Mouse (Mus musculus): ENCODE results near the gene Nr6a1. TPM values are rescaled to one million over a fixed set of nuclear protein-coding genes. Genes with fewer than 3 reads are reported as not detected.
A peak's percentile ranks its signal among the peaks of the same experiment; 100 is the strongest.

The Nr6a1 gene
- polyA plus RNA-seq, 1 experiment from 2014 or later: 1.6 TPM

DNA sequence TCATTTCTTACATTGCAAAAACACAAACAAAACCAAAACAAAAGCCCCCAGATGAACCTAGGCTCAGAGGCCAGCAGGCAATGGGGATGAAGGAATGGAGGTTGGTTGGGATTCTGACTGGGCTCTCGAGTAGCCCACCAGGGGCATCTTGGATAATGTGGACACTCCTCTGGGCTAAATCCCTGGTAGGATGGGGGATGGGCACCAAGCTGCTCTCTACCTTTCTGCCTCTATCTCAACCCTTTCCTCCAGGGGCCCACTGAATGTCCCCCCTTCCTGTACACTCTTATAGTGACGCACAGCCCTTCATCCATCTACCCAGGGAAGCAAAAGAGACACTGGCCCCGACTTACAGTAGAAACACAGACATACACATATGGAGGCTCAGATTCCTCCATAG is 213.9 kb downstream of the Nr6a1 start:
- no peak overlapping the region for H3K27ac ChIP-seq
- 65% methylated on average over 3 of the region's 3 CpGs for WGBS
- H3K4me2 ChIP-seq: no peak overlapping the region
- peaks cover 49% of the 10 kb centered on the region for H3K27me3 ChIP-seq (replicated peaks)
- H3K4me3 ChIP-seq: no peak overlapping the region
- no peaks in the 10 kb centered on the region for H3K9me3 ChIP-seq
- peaks cover 20% of the 10 kb centered on the region for H3K4me1 ChIP-seq
- H3K36me3 ChIP-seq (replicated peaks): no peaks in the 10 kb centered on the region
- no peak for ATAC-seq (replicated peaks)
- H3K9ac ChIP-seq: no peak overlapping the region

DNA sequence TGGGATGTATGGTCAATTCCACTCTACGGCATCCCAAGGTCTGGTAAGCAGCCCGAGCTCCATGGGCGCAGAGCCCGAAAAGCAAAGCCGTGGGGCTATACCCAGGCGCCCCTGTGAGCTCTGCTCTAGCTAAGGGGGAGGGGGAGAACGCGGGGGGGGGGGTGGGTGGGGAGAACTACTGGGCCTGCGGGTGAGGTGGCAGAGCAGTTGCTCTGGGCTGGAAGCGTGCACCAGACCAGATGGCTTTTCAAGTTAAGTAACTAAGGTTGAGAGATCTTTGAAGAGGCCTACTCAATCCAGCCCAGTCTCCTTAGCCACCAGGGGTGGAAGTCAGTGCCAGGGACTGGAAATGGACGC is 214.7 kb downstream of the Nr6a1 start:
- Histone ChIP-seq H3K4me2 (no peak overlapping the region), H3K36me3 (replicated peaks) (no peaks in the 10 kb centered on the region), H3K27ac (no peak overlapping the region), H3K4me3 (no peak overlapping the region), H3K9ac (no peak overlapping the region), H3K27me3 (replicated peaks) (peaks cover 57% of the 10 kb centered on the region), H3K4me1 (peaks cover 20% of the 10 kb centered on the region), H3K9me3 (no peaks in the 10 kb centered on the region)
- WGBS: 31% methylated on average over 11 of the region's 11 CpGs
- ATAC-seq (replicated peaks): no peak

DNA sequence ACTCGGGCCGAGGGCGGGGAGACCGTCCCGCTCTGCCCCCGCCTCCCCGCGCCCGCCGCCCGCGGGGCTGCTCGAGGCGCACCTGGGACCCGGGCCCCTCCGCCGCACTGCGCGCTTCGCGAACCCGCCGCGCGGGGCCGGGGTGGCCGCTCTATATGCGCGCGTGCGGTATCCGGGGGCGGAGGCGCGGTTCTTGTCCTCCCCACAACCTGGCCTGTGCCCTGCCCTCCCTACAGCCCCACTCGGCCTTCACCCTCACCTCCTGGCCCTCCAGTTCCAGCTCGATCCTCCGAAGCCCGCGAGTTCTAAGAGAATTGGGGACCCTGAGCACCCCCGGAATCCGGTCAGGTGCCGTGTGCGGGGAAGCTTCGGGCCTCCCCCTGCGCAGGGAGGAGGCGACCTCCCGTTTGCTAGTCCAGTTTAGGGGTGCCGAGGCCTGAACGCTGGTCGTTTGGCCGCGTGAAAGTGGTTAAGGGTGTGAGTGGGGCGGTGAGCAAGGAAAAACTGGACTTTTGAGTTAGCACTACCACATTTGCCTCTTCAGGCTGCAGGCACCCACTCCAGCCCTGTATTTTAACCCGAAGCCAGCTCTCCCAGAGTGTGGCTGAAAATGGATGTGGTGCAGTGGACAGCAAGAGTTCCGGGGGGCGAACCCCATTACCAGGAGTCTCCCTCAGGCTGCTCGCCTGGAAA is 215.3 kb downstream of the Nr6a1 start:
- peaks cover 20% of the 10 kb centered on the region for H3K4me1 ChIP-seq
- no peaks in the 10 kb centered on the region for H3K9me3 ChIP-seq
- H3K4me2 ChIP-seq: peak overlapping the region; percentile 43
- peaks cover 62% of the 10 kb centered on the region for H3K27me3 ChIP-seq (replicated peaks)
- no peaks in the 10 kb centered on the region for H3K36me3 ChIP-seq (replicated peaks)
- ATAC-seq (replicated peaks): peak; percentile 43
- H3K9ac ChIP-seq: no peak overlapping the region
- no peak overlapping the region for H3K27ac ChIP-seq
- peak overlapping the region; percentile 24 for H3K4me3 ChIP-seq
- 4% methylated on average over 41 of the region's 58 CpGs for WGBS

DNA sequence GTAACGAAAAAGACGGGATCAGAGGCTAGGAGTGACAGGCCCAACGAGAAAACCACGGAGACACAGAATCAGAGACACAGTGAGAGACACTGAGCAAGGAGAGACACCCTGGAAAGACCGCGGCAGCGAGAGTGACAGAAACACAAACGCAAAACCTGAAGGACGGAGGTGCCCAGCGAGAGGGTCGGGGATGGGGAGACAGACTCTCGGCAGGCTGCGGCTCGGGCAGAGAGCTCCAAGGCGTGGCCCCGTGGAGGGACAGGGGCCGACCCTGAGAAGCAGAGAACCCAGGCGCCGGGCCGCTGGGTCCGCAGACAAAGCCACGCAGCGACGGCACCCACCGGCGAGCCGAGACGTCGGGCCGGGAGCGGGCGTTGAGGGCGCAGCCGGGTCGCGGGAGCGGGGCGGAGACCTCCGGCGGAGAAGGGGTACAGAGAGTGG is 216.0 kb downstream of the Nr6a1 start:
- Histone ChIP-seq H3K4me2 (peak overlapping the region; percentile 43), H3K4me1 (peaks cover 20% of the 10 kb centered on the region), H3K4me3 (peak overlapping the region; percentile 24), H3K9me3 (no peaks in the 10 kb centered on the region), H3K36me3 (replicated peaks) (no peaks in the 10 kb centered on the region), H3K9ac (no peak overlapping the region), H3K27ac (no peak overlapping the region), H3K27me3 (replicated peaks) (peaks cover 70% of the 10 kb centered on the region)
- 1% methylated on average over 40 of the region's 40 CpGs for WGBS
- ATAC-seq (replicated peaks): 0 out of 2 replicates have a peak, but pooled peaks have one; percentile 9

DNA sequence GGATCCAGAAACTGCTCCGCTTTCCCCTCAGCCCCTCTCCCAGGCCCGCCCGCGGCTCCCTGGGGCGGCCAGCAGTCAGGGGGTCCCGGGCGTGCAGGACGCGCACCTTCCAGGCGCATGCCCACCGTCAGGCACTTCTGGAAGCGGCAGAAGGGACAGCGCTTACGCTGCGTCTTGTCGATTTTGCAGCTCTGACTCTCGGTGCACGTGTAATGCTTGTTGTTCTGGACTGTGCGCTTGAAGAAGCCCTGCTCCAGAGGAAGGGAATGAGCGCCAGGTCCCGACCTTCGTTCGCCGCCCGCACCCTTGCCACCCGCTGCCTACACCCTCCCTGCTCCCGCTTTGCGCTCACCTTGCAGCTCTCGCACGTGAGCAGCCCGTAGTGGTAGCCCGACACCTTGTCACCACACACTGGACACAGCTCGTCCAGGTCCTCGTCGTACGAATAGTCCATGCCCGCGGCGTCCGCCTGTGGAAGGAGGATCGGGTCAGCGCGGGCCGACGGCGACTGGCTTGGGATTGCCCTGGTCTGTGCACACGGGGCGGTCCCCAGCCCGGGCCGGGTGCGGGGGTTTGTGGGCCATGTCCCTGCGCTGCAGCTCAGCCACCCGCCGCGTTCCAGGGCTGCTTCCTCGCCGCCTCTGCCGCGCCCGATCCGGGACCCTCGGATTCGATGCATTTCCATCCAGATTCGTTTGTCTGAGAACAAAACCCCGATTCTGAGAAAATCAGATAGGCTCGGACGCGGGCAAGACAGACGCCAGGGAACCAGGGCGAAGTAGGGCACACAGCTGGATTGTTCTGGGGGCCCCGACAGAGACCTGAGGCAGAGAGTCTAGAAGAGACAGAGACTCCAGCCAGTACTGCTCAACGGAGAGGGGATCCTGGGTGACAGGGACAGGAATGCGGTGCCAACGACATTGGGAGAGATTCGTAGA is 216.9 kb downstream of the Nr6a1 start:
- no peaks in the 10 kb centered on the region for H3K36me3 ChIP-seq (replicated peaks)
- H3K4me1 ChIP-seq: peaks cover 20% of the 10 kb centered on the region
- H3K9ac ChIP-seq: no peak overlapping the region; the same call in 1 of the 2 replicates
- no peaks in the 10 kb centered on the region for H3K9me3 ChIP-seq
- peak overlapping the region; percentile 23 for H3K4me3 ChIP-seq
- WGBS: under 1% methylated on average over 75 of the region's 75 CpGs
- ATAC-seq (replicated peaks): peak; percentile 38
- H3K27me3 ChIP-seq (replicated peaks): peaks cover 79% of the 10 kb centered on the region
- peak overlapping the region; percentile 43 for H3K4me2 ChIP-seq
- no peak overlapping the region for H3K27ac ChIP-seq

DNA sequence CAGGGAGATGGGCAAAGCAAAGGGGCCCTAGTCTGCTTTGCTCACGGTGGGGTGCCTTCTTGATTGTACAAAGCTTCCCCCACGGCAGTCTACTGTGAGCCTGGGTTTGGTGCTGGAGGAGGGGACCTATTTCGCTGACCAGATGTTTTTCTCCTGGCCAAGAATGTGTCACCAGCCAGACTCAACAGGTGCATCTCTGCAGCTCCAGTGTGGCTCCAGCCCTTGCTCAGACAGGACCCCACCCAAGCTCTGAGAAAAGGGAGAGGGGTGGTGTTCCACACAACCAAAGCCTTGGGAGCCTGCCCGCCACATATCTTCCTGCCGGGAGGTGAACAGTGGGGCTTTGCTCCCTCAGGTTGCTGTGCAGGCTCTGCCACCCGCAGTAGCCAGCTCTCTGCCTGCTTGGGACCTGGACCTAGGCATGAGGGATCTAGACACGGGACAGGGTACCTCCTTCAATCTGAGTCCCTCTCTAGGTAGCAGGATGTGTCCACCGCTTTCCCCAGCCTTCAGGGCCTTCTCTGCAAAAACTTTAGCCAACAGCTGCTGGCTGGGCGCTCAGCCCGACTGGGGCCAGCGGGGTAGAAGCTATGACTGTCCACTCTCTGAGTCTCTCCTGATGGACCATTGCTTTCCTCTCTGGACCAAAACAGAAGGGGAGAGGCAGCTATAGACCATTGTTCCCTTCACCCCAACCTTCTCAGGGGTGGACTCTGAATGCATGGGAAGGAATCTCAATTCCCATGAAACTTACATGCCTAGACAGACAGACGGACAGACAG is 218.4 kb downstream of the Nr6a1 start:
- Histone ChIP-seq H3K27ac (no peak overlapping the region), H3K4me3 (no peak overlapping the region), H3K4me1 (peaks cover 20% of the 10 kb centered on the region), H3K9ac (no peak overlapping the region), H3K9me3 (no peaks in the 10 kb centered on the region), H3K27me3 (replicated peaks) (peaks cover 80% of the 10 kb centered on the region), H3K4me2 (no peak overlapping the region), H3K36me3 (replicated peaks) (no peaks in the 10 kb centered on the region)
- ATAC-seq (replicated peaks): no peak
- 28% methylated on average over 12 of the region's 12 CpGs for WGBS

DNA sequence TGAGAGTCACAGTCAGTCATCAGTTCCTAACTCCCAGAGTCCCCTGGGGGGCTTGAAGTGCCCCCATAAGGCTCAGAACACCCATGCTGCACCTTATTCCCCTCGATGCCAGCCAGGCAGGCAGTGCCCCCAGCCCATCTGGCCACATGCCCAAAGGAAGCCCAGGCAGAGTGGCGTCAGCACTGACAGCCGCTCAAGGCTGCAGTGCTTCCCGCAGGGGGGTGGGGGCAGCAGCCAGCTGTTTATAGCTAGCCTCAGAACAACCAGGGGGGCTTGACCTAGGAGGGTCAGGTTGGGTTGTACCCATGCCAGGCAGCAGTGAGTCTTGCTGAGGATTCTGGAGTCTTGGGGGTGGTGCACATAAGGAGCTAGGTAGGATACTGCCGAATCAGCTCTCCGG is 220.8 kb downstream of the Nr6a1 start:
- WGBS: 38% methylated on average over 6 of the region's 6 CpGs

DNA sequence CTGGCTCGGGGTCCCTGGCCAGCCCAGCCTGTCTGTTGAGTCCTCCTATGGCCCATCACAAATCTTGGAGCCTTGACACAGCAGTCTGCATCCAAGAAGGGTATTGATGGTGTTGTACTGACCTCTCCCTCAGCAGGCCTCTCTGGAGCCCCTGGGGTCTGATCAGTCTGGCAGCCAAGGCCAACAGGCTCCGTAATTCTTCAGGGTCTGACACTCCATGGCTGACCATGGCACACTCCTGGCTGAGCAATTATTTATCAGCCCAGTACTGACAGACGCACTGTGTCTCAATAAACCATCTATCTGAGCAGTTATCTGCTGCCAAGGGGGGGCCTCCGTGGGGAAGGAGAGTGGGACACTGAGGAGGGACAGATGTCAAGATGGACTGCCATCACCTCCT is 222.5 kb downstream of the Nr6a1 start:
- Histone ChIP-seq H3K4me3 (no peak overlapping the region), H3K36me3 (replicated peaks) (no peaks in the 10 kb centered on the region), H3K27me3 (replicated peaks) (peaks cover 84% of the 10 kb centered on the region), H3K9me3 (no peaks in the 10 kb centered on the region), H3K9ac (no peak overlapping the region), H3K4me1 (peaks cover under 1% of the 10 kb centered on the region), H3K4me2 (no peak overlapping the region), H3K27ac (no peak overlapping the region)
- WGBS: 73% methylated on average over 4 of the region's 4 CpGs
- no peak for ATAC-seq (replicated peaks)

More for the DNA sequence above, 220.8 kb downstream of the Nr6a1 start:
- Histone ChIP-seq H3K4me3 (no peak overlapping the region), H3K27me3 (replicated peaks) (peaks cover 80% of the 10 kb centered on the region), H3K4me1 (peaks cover 13% of the 10 kb centered on the region), H3K9me3 (no peaks in the 10 kb centered on the region), H3K36me3 (replicated peaks) (no peaks in the 10 kb centered on the region), H3K27ac (no peak overlapping the region), H3K9ac (no peak overlapping the region), H3K4me2 (no peak overlapping the region)
- ATAC-seq (replicated peaks): no peak

DNA sequence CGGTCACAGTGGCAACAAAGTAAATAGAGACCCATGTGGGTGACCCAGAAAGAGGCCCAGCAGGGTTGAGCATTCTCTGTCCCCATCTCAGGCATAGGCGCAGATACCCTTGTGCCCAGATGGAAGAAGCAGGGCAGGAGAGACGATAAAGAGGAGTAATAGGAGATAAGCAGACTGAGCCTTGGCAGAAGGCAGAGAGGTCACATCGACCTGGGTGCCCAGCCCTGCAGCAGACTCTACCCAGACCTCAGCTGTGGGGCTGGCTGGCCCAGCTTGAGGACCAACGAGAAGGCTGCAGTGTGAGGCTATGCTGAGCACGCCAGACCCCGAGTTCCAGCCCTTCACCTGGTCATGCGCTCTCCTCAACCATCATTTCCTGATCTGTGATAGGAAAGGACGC is 223.2 kb downstream of the Nr6a1 start:
- H3K27me3 ChIP-seq (replicated peaks): peaks cover 83% of the 10 kb centered on the region
- ATAC-seq (replicated peaks): no peak
- H3K9me3 ChIP-seq: no peaks in the 10 kb centered on the region

DNA sequence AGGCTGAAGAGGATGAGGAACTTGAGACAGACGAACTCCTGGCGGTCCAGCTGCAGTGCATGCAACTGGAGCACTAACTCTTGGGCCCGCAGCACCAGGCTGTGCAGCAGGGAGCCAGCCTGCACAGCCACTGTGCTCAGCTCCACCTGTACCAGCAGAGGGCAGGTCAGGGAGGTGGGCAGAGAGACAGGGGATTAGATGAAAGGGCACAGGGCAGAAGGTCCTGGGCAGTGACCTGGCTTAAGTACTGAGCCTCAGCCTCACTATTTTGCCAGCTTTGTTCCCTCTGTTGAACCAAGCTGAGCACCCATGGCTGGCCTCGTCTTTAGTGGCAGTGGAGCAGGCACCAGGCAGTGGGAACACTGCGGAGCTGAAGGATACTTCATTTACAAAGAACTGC is 227.3 kb downstream of the Nr6a1 start:
- no peak overlapping the region for H3K27ac ChIP-seq
- H3K9ac ChIP-seq: no peak overlapping the region
- H3K4me2 ChIP-seq: no peak overlapping the region
- H3K4me1 ChIP-seq: peaks cover 21% of the 10 kb centered on the region
- no peak for ATAC-seq (replicated peaks)
- peaks cover 54% of the 10 kb centered on the region for H3K27me3 ChIP-seq (replicated peaks)
- 72% methylated on average over 5 of the region's 5 CpGs for WGBS
- H3K4me3 ChIP-seq: no peak overlapping the region
- H3K36me3 ChIP-seq (replicated peaks): no peaks in the 10 kb centered on the region
- no peaks in the 10 kb centered on the region for H3K9me3 ChIP-seq

More for the DNA sequence above, 223.2 kb downstream of the Nr6a1 start:
- no peaks in the 10 kb centered on the region for H3K4me1 ChIP-seq
- no peak overlapping the region for H3K9ac ChIP-seq
- no peak overlapping the region for H3K4me2 ChIP-seq
- no peak overlapping the region for H3K27ac ChIP-seq
- H3K36me3 ChIP-seq (replicated peaks): no peaks in the 10 kb centered on the region
- WGBS: 85% methylated on average over 9 of the region's 9 CpGs
- no peak overlapping the region for H3K4me3 ChIP-seq

DNA sequence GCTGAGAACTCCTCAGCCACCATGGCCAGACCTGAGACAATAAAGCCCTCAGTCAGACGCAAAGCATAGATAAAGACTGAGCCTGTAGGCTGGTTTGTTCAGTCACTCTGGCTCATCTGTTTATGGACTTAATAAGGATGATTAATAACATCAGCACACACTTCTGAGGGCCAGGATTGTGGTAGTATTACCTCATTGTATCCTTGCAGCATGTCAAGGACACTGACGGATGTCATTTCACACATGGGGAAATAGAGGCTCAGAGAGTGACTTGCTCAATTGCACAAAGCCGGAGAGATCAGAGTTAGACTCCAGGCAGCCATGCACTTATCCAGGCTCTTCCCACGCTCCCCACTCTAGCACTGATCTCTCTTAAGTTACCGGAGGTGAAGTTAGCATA is 228.9 kb downstream of the Nr6a1 start:
- 88% methylated on average over 5 of the region's 5 CpGs for WGBS
- Histone ChIP-seq H3K4me2 (no peak overlapping the region), H3K4me3 (no peak overlapping the region), H3K4me1 (peaks cover 21% of the 10 kb centered on the region), H3K36me3 (replicated peaks) (no peaks in the 10 kb centered on the region), H3K27me3 (replicated peaks) (peaks cover 48% of the 10 kb centered on the region), H3K27ac (no peak overlapping the region), H3K9me3 (no peaks in the 10 kb centered on the region), H3K9ac (no peak overlapping the region)
- ATAC-seq (replicated peaks): no peak
